ENCODE assay signal across 1 mouse cellular context in the genomic region with DNA sequence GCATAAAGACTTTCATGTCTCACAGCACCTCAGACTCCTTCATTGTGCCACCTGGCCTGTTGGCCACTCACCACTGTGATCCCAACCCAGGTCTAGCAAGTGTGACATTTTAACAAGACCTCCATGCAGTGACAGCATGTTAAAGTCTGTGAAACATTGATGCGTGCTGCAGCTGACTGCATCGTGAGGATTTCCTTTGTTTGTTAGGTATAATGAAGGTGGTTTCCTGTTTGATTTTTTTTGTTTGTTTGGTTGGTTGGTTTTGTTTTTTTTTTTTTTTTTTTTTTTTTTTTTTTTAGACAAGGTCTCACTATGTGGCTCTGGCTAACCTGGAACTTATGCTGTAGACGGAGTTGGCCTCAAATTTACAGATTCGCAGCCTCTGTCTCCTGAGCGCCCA.
TF ChIP-seq lines count a peak whose summit lies in the region.

No protein-coding gene starts in this region.

TF ChIP-seq in CH12.LX, 34 proteins besides CTCF, POLR2A, EP300 and RAD21:
- TF ChIP-seq PAX5 (IDR thresholded peaks at IDR 0.05; ENCODE audit: low read length) (no peak), ZNF384 (IDR thresholded peaks at IDR 0.05; ENCODE audit: low read depth, low read length) (peak; percentile 16; the same call in 1 of the 2 replicates)
